Mouse (Mus musculus): ENCODE measurements at regions not wholly inside any gene's neighbourhood (a gene's known extent, or its start where the extent isn't known, plus 50 kb on each side); places are given as distances from the start of the nearest gene placed in this dataset.

DNA sequence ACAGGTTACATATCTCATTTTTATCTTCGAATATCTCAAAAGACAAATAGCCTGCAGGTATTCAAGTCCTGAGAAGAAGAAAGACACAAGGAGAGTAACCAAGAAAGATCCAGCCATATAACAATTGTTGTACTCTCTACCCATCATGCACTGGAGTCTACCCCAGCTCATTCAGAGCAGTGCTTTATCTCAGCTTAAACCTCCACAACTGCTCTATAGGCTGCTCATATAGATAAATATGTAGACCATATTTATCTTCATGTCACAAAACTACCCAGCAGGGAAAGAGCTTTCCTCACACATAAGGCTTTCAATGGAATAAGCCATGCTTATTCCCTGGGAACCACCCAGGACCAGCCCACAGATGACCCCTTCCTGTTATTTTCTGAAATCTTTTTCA, 70.5 kb upstream of the Tmtc1 start:
- no peak for ATAC-seq (ENCODE audit: low FRiP score, low TSS enrichment)

DNA sequence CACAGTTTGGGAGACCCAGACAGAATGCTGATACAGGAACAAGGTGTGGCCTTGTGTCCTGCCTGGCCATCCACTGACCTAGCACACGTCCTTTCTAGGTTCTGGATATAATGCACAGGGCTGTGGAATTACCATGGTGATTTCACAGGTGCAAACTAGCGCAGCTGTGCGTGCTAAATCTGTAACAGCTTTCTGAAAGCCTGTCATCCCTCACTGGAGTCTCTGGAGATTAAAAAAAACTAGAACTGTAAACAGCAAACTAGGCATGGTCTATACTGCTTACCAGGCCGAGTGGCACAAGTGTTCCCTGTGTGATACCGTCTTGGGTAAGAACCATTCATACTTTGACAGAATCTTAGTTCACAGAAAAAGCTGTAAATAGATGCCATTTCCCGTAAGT, 69.9 kb upstream of the Tmtc1 start:
- H3K27me3 ChIP-seq (ENCODE audit: control insufficient read depth, insufficient read depth, low read length): no peaks in the 10 kb centered on the region
- no peaks in the 10 kb centered on the region for H3K9me3 ChIP-seq (ENCODE audit: control insufficient read depth, low read length)
- H3K9ac ChIP-seq (ENCODE audit: low read length): no peak overlapping the region
- H3K4me1 ChIP-seq (replicated peaks; ENCODE audit: control insufficient read depth, insufficient read depth): no peaks in the 10 kb centered on the region
- WGBS: 70% methylated on average over 6 of the region's 6 CpGs
- H3K4me2 ChIP-seq (replicated peaks; ENCODE audit: low read depth): no peak overlapping the region
- TF ChIP-seq CTCF (IDR thresholded peaks at IDR 0.05; ENCODE audit: low read depth) (no peak), EP300 (optimal IDR thresholded peaks at IDR 0.05) (no peak)
- H3K4me3 ChIP-seq (ENCODE audit: low read depth, low read length): no peak overlapping the region
- H3K27ac ChIP-seq (replicated peaks): no peak overlapping the region
- ATAC-seq (ENCODE audit: low FRiP score, low TSS enrichment): no peak
- DNase-seq (ENCODE audit: low spot score): no peak
- no peaks in the 10 kb centered on the region for H3K36me3 ChIP-seq (ENCODE audit: control insufficient read depth, insufficient read depth, low read length)

More for the DNA sequence above, 70.5 kb upstream of the Tmtc1 start:
- DNase-seq (ENCODE audit: low spot score): no peak
- H3K27ac ChIP-seq (replicated peaks): no peak overlapping the region
- no peaks in the 10 kb centered on the region for H3K36me3 ChIP-seq (ENCODE audit: control insufficient read depth, insufficient read depth, low read length)
- H3K9ac ChIP-seq (ENCODE audit: low read length): no peak overlapping the region
- no peak overlapping the region for H3K4me3 ChIP-seq (ENCODE audit: low read depth, low read length)
- 64% methylated on average over 1 of the region's 1 CpGs for WGBS
- no peaks in the 10 kb centered on the region for H3K27me3 ChIP-seq (ENCODE audit: control insufficient read depth, insufficient read depth, low read length)
- TF ChIP-seq CTCF (IDR thresholded peaks at IDR 0.05; ENCODE audit: low read depth) (no peak), EP300 (optimal IDR thresholded peaks at IDR 0.05) (no peak)
- H3K4me2 ChIP-seq (replicated peaks; ENCODE audit: low read depth): no peak overlapping the region
- no peaks in the 10 kb centered on the region for H3K4me1 ChIP-seq (replicated peaks; ENCODE audit: control insufficient read depth, insufficient read depth)
- no peaks in the 10 kb centered on the region for H3K9me3 ChIP-seq (ENCODE audit: control insufficient read depth, low read length)

DNA sequence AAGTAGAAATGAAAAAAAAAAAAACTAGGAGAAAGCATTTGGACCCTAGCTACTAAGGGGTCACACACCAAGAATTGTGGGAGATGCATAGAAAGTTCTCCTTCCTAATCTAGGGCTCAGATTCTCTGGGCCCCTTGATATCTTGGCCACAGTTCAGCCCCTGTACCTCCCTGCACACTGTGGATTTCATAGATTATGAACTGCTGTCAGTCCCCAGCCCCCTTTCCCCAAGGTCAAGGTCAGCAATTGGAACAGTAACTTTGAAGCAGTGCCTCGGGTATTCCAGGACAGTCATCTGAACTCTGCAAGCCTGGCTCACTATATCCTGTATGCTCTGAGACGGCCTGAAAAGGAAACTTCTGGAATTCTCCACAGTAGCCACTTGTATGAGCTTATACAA, 68.9 kb upstream of the Tmtc1 start:
- Histone ChIP-seq H3K9me3 (ENCODE audit: control insufficient read depth, low read length) (no peaks in the 10 kb centered on the region), H3K4me2 (replicated peaks; ENCODE audit: low read depth) (no peak overlapping the region), H3K27me3 (ENCODE audit: control insufficient read depth, insufficient read depth, low read length) (no peaks in the 10 kb centered on the region), H3K9ac (ENCODE audit: low read length) (no peak overlapping the region), H3K36me3 (ENCODE audit: control insufficient read depth, insufficient read depth, low read length) (no peaks in the 10 kb centered on the region), H3K4me1 (replicated peaks; ENCODE audit: control insufficient read depth, insufficient read depth) (no peaks in the 10 kb centered on the region), H3K27ac (replicated peaks) (no peak overlapping the region), H3K4me3 (ENCODE audit: low read depth, low read length) (no peak overlapping the region)
- TF ChIP-seq EP300 (optimal IDR thresholded peaks at IDR 0.05): no peak
- no peak for TF ChIP-seq CTCF (IDR thresholded peaks at IDR 0.05; ENCODE audit: low read depth)
- 41% methylated on average over 2 of the region's 2 CpGs for WGBS
- ATAC-seq (ENCODE audit: low FRiP score, low TSS enrichment) (no peak), DNase-seq (ENCODE audit: low spot score) (no peak)

DNA sequence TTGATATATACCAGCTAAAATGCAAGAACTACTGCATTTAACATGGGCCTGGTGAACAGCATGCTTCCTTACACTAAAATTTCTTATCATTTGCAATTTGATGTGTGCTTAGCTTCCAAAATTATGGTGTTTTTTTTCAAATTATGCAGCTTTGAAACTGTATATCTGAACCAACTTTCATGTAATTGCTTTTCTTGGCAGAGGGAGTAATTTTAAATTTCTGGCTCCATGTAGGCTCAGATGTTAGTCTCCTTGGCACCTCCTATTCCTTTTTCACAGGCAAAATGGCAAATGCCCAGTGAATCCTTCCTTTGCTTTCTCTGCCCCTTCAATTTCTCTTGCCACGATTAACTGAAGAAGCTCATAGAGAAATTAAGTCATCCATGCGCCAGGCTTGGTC, 61.1 kb upstream of the Tmtc1 start:
- H3K27me3 ChIP-seq (ENCODE audit: control insufficient read depth, insufficient read depth, low read length): no peaks in the 10 kb centered on the region
- WGBS: 77% methylated on average over 2 of the region's 2 CpGs
- no peak overlapping the region for H3K27ac ChIP-seq (replicated peaks)
- H3K4me2 ChIP-seq (replicated peaks; ENCODE audit: low read depth): no peak overlapping the region
- no peak overlapping the region for H3K4me3 ChIP-seq (ENCODE audit: low read depth, low read length)
- H3K4me1 ChIP-seq (replicated peaks; ENCODE audit: control insufficient read depth, insufficient read depth): no peaks in the 10 kb centered on the region
- no peak for DNase-seq (ENCODE audit: low spot score)
- ATAC-seq (ENCODE audit: low FRiP score, low TSS enrichment): no peak
- no peaks in the 10 kb centered on the region for H3K36me3 ChIP-seq (ENCODE audit: control insufficient read depth, insufficient read depth, low read length)
- no peaks in the 10 kb centered on the region for H3K9me3 ChIP-seq (ENCODE audit: control insufficient read depth, low read length)
- H3K9ac ChIP-seq (ENCODE audit: low read length): no peak overlapping the region
- TF ChIP-seq CTCF (IDR thresholded peaks at IDR 0.05; ENCODE audit: low read depth) (no peak), EP300 (optimal IDR thresholded peaks at IDR 0.05) (no peak)

DNA sequence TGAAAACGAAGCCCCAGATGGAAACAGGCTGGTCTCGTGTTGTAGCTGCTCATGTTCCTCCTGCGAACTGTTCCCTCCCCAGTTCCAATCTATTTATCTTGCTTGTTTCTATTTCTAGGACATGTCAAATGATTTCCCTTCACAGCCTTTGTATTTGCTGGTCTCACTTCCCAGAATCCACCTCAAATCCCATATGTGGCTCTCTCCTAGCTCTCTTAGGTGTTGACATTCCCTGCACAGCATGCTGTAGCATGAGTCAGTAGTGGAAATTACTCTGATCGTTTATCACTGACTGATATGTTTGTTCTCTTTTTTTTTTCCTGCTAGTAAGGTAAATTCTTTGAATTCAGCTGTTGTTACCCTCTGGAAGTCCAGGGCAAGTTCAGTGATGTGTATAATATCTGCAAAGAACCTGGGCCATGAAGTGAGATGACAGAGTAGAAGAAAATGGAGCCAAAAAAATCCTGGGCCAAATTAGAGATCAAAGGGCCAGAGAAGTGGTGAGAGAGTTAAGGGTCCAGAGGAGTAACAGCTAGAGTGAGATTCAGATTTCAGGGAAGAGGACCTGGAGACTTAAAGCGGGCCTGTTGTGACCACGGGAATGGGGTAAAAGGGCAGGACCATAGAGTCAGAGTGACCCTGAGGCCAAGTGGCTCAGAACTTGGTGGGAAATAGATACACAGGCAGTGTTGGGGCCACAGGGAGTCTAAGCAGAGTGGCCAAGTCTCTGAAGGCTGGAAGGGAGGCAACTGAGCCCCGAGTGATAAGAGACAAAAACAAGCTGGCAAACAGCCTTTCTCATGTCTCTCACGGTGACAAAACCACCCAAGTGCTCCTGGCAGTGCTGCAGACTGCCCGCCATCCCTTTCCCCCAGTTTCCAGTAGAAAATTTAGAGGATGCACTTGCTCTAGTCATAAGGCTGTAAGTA, 56.3 kb upstream of the Tmtc1 start:
- H3K4me2 ChIP-seq (replicated peaks; ENCODE audit: low read depth): no peak overlapping the region
- no peak for TF ChIP-seq EP300 (optimal IDR thresholded peaks at IDR 0.05)
- TF ChIP-seq CTCF (IDR thresholded peaks at IDR 0.05; ENCODE audit: low read depth): no peak
- 32% methylated on average over 9 of the region's 9 CpGs for WGBS
- no peaks in the 10 kb centered on the region for H3K36me3 ChIP-seq (ENCODE audit: control insufficient read depth, insufficient read depth, low read length)
- no peaks in the 10 kb centered on the region for H3K27me3 ChIP-seq (ENCODE audit: control insufficient read depth, insufficient read depth, low read length)
- ATAC-seq (ENCODE audit: low FRiP score, low TSS enrichment): peak; percentile 73; the same call in 1 of the 2 replicates
- DNase-seq (ENCODE audit: low spot score): no peak
- H3K27ac ChIP-seq (replicated peaks): no peak overlapping the region
- H3K9me3 ChIP-seq (ENCODE audit: control insufficient read depth, low read length): no peaks in the 10 kb centered on the region
- no peaks in the 10 kb centered on the region for H3K4me1 ChIP-seq (replicated peaks; ENCODE audit: control insufficient read depth, insufficient read depth)
- H3K9ac ChIP-seq (ENCODE audit: low read length): no peak overlapping the region
- H3K4me3 ChIP-seq (ENCODE audit: low read depth, low read length): no peak overlapping the region

All from stomach, postnatal 0 days (tissue).